Mouse (Mus musculus): ENCODE data around the gene Dazap1. TPM values are rescaled to one million over a fixed set of nuclear protein-coding genes. Genes with fewer than 3 reads are reported as not detected.
"Not testable (repeated sequence)": the region's sequence is repeated elsewhere in the genome, so short reads cannot be mapped to it uniquely, and the experiment has no call there.

Dazap1 gene
- total and polyA plus RNA-seq, 3 experiments, result 41.0 to 57.9 (median 56.4) TPM

GRCm38 (mm10) chr10:80245600-80245999 lies 15.7 kb upstream of the Dazap1 start:
- peaks cover 4% of the 10 kb centered on the region; the same call in 1 of the 2 replicates for H3K79me2 ChIP-seq (replicated peaks; ENCODE audit: control insufficient read depth, insufficient read depth, low read length)

GRCm38 (mm10) chr10:80247849-80248248 lies 13.4 kb upstream of the Dazap1 start:
- no peak overlapping the region for H3K9ac ChIP-seq (ENCODE audit: low read depth, low read length)
- DNase-seq, result no peak
- H3K36me3 ChIP-seq (ENCODE audit: control insufficient read depth, insufficient read depth, low read length), result no peaks in the 10 kb centered on the region
- H3K4me1 ChIP-seq (ENCODE audit: control insufficient read depth, insufficient read depth, low read length), result peaks cover 8% of the 10 kb centered on the region
- intact Hi-C loops (cut with DNase I), result loop anchor here (2.0 kb wide), 1 partner anchor 21 kb away; the partner anchor contains the start of gene Mum1
- WGBS, result 44% methylated on average over 6 of the region's 6 CpGs
- H3K27me3 ChIP-seq (ENCODE audit: control insufficient read depth, insufficient read depth, low read length), result no peaks in the 10 kb centered on the region
- peaks cover 7% of the 10 kb centered on the region for H3K79me2 ChIP-seq (replicated peaks; ENCODE audit: control insufficient read depth, insufficient read depth, low read length)
- no peak for TF ChIP-seq EP300 (IDR thresholded peaks at IDR 0.05; ENCODE audit: insufficient read depth, low read depth, low read length)
- no peak for TF ChIP-seq POLR2A (IDR thresholded peaks at IDR 0.05; ENCODE audit: insufficient read depth, low read depth, low read length)
- TF ChIP-seq CTCF (IDR thresholded peaks at IDR 0.05), result peak; percentile 46
- no peak overlapping the region for H3K4me3 ChIP-seq
- no peak overlapping the region for H3K27ac ChIP-seq

More at GRCm38 (mm10) chr10:80245600-80245999, 15.7 kb upstream of the Dazap1 start:
- DNase-seq, result peak; percentile 71 to 76
- Histone ChIP-seq H3K27me3 (ENCODE audit: control insufficient read depth, insufficient read depth, low read length) (no peaks in the 10 kb centered on the region), H3K36me3 (ENCODE audit: control insufficient read depth, insufficient read depth, low read length) (no peaks in the 10 kb centered on the region), H3K9ac (ENCODE audit: low read depth, low read length) (no peak overlapping the region), H3K4me3 (no peak overlapping the region), H3K27ac (no peak overlapping the region), H3K4me1 (ENCODE audit: control insufficient read depth, insufficient read depth, low read length) (peaks cover 8% of the 10 kb centered on the region)
- TF ChIP-seq EP300 (IDR thresholded peaks at IDR 0.05; ENCODE audit: insufficient read depth, low read depth, low read length) (peak; percentile 79; the same call in 1 of the 2 replicates), CTCF (IDR thresholded peaks at IDR 0.05) (no peak; the same call in 1 of the 2 replicates), POLR2A (IDR thresholded peaks at IDR 0.05; ENCODE audit: insufficient read depth, low read depth, low read length) (no peak)
- intact Hi-C loops (cut with DNase I), result loop anchor here (1.0 kb wide), 2 partner anchors 46 to 70 kb away; no protein-coding TSS in a partner anchor
- WGBS, result 2% methylated on average over 4 of the region's 4 CpGs

GRCm38 (mm10) chr10:80248437-80248836 lies 12.8 kb upstream of the Dazap1 start:
- WGBS, result 34% methylated on average over 3 of the region's 3 CpGs
- not testable (repeated sequence) for H3K27me3 ChIP-seq (ENCODE audit: control insufficient read depth, insufficient read depth, low read length); H3K9ac ChIP-seq (ENCODE audit: low read depth, low read length); DNase-seq; H3K4me1 ChIP-seq (ENCODE audit: control insufficient read depth, insufficient read depth, low read length); H3K79me2 ChIP-seq (replicated peaks; ENCODE audit: control insufficient read depth, insufficient read depth, low read length); H3K36me3 ChIP-seq (ENCODE audit: control insufficient read depth, insufficient read depth, low read length)
- intact Hi-C loops (cut with DNase I), result loop anchor here (2.0 kb wide), 1 partner anchor 22 kb away; the partner anchor contains the start of gene Mum1
- H3K4me3 ChIP-seq, result peak overlapping the region; percentile 36
- peak overlapping the region; percentile 96 for H3K27ac ChIP-seq

DNA sequence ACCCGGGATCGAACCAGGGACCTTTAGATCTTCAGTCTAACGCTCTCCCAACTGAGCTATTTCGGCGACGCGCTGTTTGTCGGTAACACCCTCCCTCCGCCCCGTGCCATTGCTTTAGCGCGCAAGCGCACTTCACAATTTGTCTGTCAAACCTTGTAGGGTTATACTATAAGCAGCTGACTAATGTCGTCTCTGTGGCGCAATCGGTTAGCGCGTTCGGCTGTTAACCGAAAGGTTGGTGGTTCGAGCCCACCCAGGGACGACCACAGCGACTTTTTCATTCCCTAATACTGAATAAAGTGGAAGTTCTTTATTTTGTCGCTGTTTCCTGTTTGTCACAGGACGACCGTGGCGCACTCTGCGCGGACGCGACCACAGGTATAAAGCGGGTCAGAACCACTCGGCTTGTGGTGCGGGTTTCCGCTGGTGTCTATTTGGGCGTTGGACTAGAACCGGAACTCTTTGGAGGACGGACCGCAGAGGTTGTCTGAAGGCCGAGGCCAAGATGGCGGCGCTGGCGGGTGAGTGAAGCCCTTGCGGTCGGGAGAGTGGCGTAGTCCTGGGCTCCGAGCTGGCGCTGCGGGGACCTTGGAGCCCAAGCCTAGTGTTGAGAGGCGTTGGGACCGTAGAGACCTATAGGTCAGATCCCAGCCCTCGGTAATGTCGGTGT lies 12.2 kb upstream of the Dazap1 start, which contains the start of gene Ndufs7:
Gene Ndufs7 (plus strand): TSS at position 151 of the 670 bp plus-strand sequence.
- peak within 1 kb of the TSS; percentile 90 for H3K4me3 ChIP-seq
- TF ChIP-seq POLR2A (IDR thresholded peaks at IDR 0.05; ENCODE audit: insufficient read depth, low read depth, low read length), result peak; percentile 96
- TF ChIP-seq EP300 (IDR thresholded peaks at IDR 0.05; ENCODE audit: insufficient read depth, low read depth, low read length), result peak; percentile 74
- TF ChIP-seq CTCF (IDR thresholded peaks at IDR 0.05), result no peak
- peaks cover 8% of the 10 kb centered on the region for H3K79me2 ChIP-seq (replicated peaks; ENCODE audit: control insufficient read depth, insufficient read depth, low read length)
- DNase-seq, result peak; percentile 94 to 95
- whole genome bisulfite sequencing, result under 1% methylated on average over 53 of the region's 53 CpGs
- H3K27ac ChIP-seq, result peak within 1 kb of the TSS; percentile 96
- peak within 1 kb of the TSS; percentile 96 for H3K9ac ChIP-seq (ENCODE audit: low read depth, low read length)
- no peaks in the 10 kb centered on the region; the same call in 1 of the 2 replicates for H3K36me3 ChIP-seq (ENCODE audit: control insufficient read depth, insufficient read depth, low read length)
- H3K27me3 ChIP-seq (ENCODE audit: control insufficient read depth, insufficient read depth, low read length), result no peaks in the 10 kb centered on the region
- intact Hi-C loops (cut with DNase I), result loop anchor here (1.0 to 2.0 kb wide), 2 partner anchors 11 to 22 kb away; partner anchors contain the start of gene Mum1
- H3K4me1 ChIP-seq (ENCODE audit: control insufficient read depth, insufficient read depth, low read length), result peaks cover 10% of the 10 kb centered on the region

DNA sequence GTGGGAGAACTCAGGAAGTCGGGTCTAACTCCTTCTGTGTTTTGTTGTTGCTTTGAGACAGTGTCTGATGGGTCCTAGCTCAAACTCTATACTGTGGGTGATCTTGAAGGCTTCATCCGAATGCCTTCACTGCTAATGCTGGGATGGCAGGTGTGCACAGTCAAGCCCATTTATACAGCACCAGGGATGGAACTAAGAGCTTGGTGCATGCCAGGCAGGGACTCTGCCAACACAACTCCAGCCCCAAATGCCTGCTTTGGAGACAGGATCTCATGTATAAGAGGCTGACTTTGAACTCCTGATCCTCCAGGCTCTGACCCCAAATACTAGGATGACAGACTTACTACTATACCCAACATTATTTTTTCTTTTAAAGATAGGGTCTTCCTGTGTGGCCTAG lies 11.2 kb upstream of the Dazap1 start:
- H3K27me3 ChIP-seq (ENCODE audit: control insufficient read depth, insufficient read depth, low read length), result no peaks in the 10 kb centered on the region
- no peaks in the 10 kb centered on the region; the same call in 1 of the 2 replicates for H3K36me3 ChIP-seq (ENCODE audit: control insufficient read depth, insufficient read depth, low read length)
- peaks cover 9% of the 10 kb centered on the region for H3K79me2 ChIP-seq (replicated peaks; ENCODE audit: control insufficient read depth, insufficient read depth, low read length)
- H3K4me3 ChIP-seq, result peak overlapping the region; percentile 90
- no peak for DNase-seq
- H3K27ac ChIP-seq, result peak overlapping the region; percentile 96
- TF ChIP-seq POLR2A (IDR thresholded peaks at IDR 0.05; ENCODE audit: insufficient read depth, low read depth, low read length), result no peak
- no peak for TF ChIP-seq CTCF (IDR thresholded peaks at IDR 0.05)
- no peak for TF ChIP-seq EP300 (IDR thresholded peaks at IDR 0.05; ENCODE audit: insufficient read depth, low read depth, low read length)
- H3K4me1 ChIP-seq (ENCODE audit: control insufficient read depth, insufficient read depth, low read length), result peaks cover 10% of the 10 kb centered on the region
- intact Hi-C loops (cut with DNase I), result no loop called here
- 26% methylated on average over 2 of the region's 2 CpGs for WGBS
- peak overlapping the region; percentile 96 for H3K9ac ChIP-seq (ENCODE audit: low read depth, low read length)

DNA sequence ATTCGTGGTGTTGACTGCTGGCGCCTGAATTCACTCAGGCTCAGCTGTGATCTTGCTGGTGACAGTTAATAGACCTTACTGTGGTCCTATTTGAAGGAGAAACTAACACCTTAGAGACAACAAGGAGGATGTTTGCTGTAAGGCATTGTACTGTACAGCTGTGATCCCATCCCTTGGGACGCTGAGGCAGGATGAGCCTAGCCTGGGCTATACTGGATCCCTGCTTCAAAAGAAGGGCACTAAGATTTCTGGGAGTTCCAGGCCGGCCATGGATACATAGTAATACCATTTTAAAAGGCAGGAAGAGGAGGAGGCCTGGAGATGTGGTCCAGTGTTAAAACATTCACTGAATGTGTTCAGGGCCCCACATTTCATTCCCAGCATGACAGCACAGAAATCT lies 10.7 kb upstream of the Dazap1 start:
- TF ChIP-seq CTCF (IDR thresholded peaks at IDR 0.05), result no peak
- TF ChIP-seq EP300 (IDR thresholded peaks at IDR 0.05; ENCODE audit: insufficient read depth, low read depth, low read length), result no peak
- no peak for TF ChIP-seq POLR2A (IDR thresholded peaks at IDR 0.05; ENCODE audit: insufficient read depth, low read depth, low read length)
- WGBS, result 70% methylated on average over 4 of the region's 4 CpGs
- no peak overlapping the region; the same call in 1 of the 2 replicates for H3K27ac ChIP-seq
- H3K36me3 ChIP-seq (ENCODE audit: control insufficient read depth, insufficient read depth, low read length), result no peaks in the 10 kb centered on the region; the same call in 1 of the 2 replicates
- intact Hi-C loops (cut with DNase I), result no loop called here
- peak overlapping the region; percentile 24; the same call in 1 of the 2 replicates for H3K9ac ChIP-seq (ENCODE audit: low read depth, low read length)
- peaks cover 9% of the 10 kb centered on the region for H3K4me1 ChIP-seq (ENCODE audit: control insufficient read depth, insufficient read depth, low read length)
- no peaks in the 10 kb centered on the region for H3K27me3 ChIP-seq (ENCODE audit: control insufficient read depth, insufficient read depth, low read length)
- H3K79me2 ChIP-seq (replicated peaks; ENCODE audit: control insufficient read depth, insufficient read depth, low read length), result peaks cover 9% of the 10 kb centered on the region
- peak overlapping the region; percentile 90 for H3K4me3 ChIP-seq
- DNase-seq, result no peak
